Mouse (Mus musculus) stomach, embryonic 14.5 days (tissue): ENCODE measurements around the gene Slit3. TPM values are rescaled to one million over a fixed set of nuclear protein-coding genes. Genes with fewer than 3 reads are reported as not detected.

Source experiments
- ATAC-seq: fragments of 200-750 bp; cut with Nextera tagmentation; 2 replicates; pipeline ENCODE4 v1.8.0; 2017; ENCODE audit warnings: low read depth, moderate TSS enrichment; ENCODE audit not compliant: insufficient number of reproducible peaks, insufficient read depth, low FRiP score
- H3K27ac ChIP-seq: fragments of 300-500 bp; sonication (generic); 2 replicates; pipeline ENCODE4 v1.5.1; 2014; ENCODE audit warnings: mild to moderate bottlenecking, low read length, moderate library complexity, mixed read lengths
- H3K27me3 ChIP-seq: fragments of 300-500 bp; sonication (generic); 2 replicates; pipeline ENCODE4 v1.6.1; 2014; ENCODE audit warnings: low read length, control low read depth, mixed read lengths; ENCODE audit not compliant: control insufficient read depth, insufficient read depth
- H3K36me3 ChIP-seq: fragments of 300-500 bp; sonication (generic); 2 replicates; pipeline ENCODE4 v1.6.1; 2014; ENCODE audit warnings: mild to moderate bottlenecking, control low read depth, low read length, moderate library complexity, mixed read lengths; ENCODE audit not compliant: control insufficient read depth, insufficient read depth
- H3K4me1 ChIP-seq: fragments of 300-500 bp; sonication (generic); 2 replicates; pipeline ENCODE4 v1.6.1; 2014; ENCODE audit warnings: low read length, control low read depth, mixed read lengths; ENCODE audit not compliant: control insufficient read depth, insufficient read depth
- H3K4me2 ChIP-seq: fragments of 300-500 bp; sonication (generic); replicated peaks from 2 replicates; pipeline ENCODE4 v1.6.1; 2014; ENCODE audit warnings: low read depth, low read length, control low read depth
- H3K4me3 ChIP-seq: fragments of 300-500 bp; sonication (generic); 2 replicates; pipeline ENCODE4 v1.5.1; 2014; ENCODE audit warnings: low read depth, low read length, control low read depth
- H3K9ac ChIP-seq: fragments of 300-500 bp; sonication (generic); replicated peaks from 2 replicates; pipeline ENCODE4 v1.6.1; 2014; ENCODE audit warnings: low read depth, mild to moderate bottlenecking, control low read depth, low read length, moderate library complexity, mixed read lengths
- H3K9me3 ChIP-seq: fragments of 300-500 bp; sonication (generic); 2 replicates; pipeline ENCODE4 v1.6.1; 2016; ENCODE audit warnings: low read depth, low read length, control low read depth; ENCODE audit not compliant: control insufficient read depth
- WGBS: fragments of 180-500 bp; shearing (Covaris S2); extraction: QIAGEN DNeasy Blood & Tissue Kit; methylation state at CpG from one replicate; pipeline ENCODE4 v1.1.7; 2014; 5-methylcytosine and 5-hydroxymethylcytosine counted together
- polyA plus RNA-seq: library from polyadenylated mRNA; unstranded; fragments of >200 nt; fragmentation: Nextera tagmentation; extraction: Ambion mirVana; gene quantifications from 2 replicates; pipeline ENCODE4 v1.2.1, GENCODE M21; 2014

Gene Slit3
- polyA plus RNA-seq, 1 experiment from 2014 or later = 18.3 TPM

DNA sequence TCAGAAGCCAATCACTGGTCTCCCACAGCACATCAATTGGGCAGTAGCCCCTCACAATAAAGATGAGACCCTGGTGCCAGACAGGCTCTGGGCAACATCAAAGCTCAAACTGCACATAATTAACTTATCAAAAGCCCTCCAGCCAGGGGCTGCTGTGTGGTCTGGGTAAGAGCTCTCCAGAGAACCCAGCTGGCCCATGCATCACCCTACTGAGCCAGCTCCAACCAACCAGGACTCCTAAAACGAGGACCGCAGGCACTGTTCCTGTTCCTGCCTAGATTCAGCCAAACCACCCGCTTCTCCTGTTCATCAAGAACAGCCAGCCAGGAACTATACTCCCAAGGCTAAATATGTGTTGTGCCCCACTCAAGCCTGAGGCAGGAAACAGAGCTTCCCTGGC lies 549.7 kb downstream of the Slit3 start:
- H3K27me3 ChIP-seq = no peaks in the 10 kb centered on the region
- no peaks in the 10 kb centered on the region for H3K9me3 ChIP-seq
- 68% methylated on average over 3 of the region's 3 CpGs for WGBS
- no peak overlapping the region for H3K4me3 ChIP-seq
- no peak overlapping the region for H3K4me2 ChIP-seq
- no peaks in the 10 kb centered on the region for H3K4me1 ChIP-seq
- no peaks in the 10 kb centered on the region for H3K36me3 ChIP-seq
- ATAC-seq = no peak
- H3K27ac ChIP-seq = no peak overlapping the region
- H3K9ac ChIP-seq = no peak overlapping the region

- Histone ChIP-seq H3K9ac (no peak overlapping the region), H3K27ac (no peak overlapping the region), H3K9me3 (no peaks in the 10 kb centered on the region), H3K27me3 (no peaks in the 10 kb centered on the region), H3K4me1 (no peaks in the 10 kb centered on the region), H3K4me2 (no peak overlapping the region), H3K36me3 (no peaks in the 10 kb centered on the region), H3K4me3 (no peak overlapping the region)
- WGBS = 90% methylated on average over 7 of the region's 7 CpGs
- ATAC-seq = no peak
These were observed 552.0 kb downstream of the Slit3 start for GRCm38 (mm10) chr11:35673050-35673449.

- H3K36me3 ChIP-seq = no peaks in the 10 kb centered on the region
These were observed 553.2 kb downstream of the Slit3 start for GRCm38 (mm10) chr11:35674242-35674641.

DNA sequence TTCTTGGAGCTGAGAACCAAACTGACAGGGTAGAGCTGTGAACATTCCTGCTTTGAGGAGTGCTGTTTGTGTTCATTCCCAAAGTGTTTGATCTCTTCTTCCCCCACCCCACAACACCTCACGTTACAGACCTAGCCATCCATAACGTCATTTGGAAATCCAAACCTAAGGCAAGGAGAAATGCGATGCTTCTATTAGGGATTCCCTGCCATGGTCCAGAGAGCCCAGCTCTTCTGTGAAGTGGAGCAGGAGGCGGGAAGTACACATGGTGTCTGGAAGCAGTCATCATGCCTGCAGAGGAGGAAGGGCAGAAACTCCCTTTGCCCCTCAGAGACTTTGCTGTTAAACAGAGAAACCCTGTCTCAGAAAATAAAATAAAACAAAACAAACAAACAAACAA lies 555.7 kb downstream of the Slit3 start:
- Histone ChIP-seq H3K4me3 (no peak overlapping the region), H3K36me3 (no peaks in the 10 kb centered on the region), H3K4me1 (no peaks in the 10 kb centered on the region), H3K9ac (no peak overlapping the region), H3K4me2 (no peak overlapping the region), H3K27ac (no peak overlapping the region), H3K27me3 (no peaks in the 10 kb centered on the region), H3K9me3 (no peaks in the 10 kb centered on the region)
- whole genome bisulfite sequencing = 53% methylated on average over 4 of the region's 4 CpGs
- ATAC-seq = no peak

More at GRCm38 (mm10) chr11:35674242-35674641, 553.2 kb downstream of the Slit3 start:
- WGBS = 94% methylated on average over 9 of the region's 9 CpGs
- Histone ChIP-seq H3K27me3 (no peaks in the 10 kb centered on the region), H3K27ac (no peak overlapping the region), H3K9me3 (no peaks in the 10 kb centered on the region), H3K4me3 (no peak overlapping the region), H3K9ac (no peak overlapping the region), H3K4me1 (no peaks in the 10 kb centered on the region), H3K4me2 (no peak overlapping the region)
- ATAC-seq = no peak

- H3K36me3 ChIP-seq = no peaks in the 10 kb centered on the region
- no peak overlapping the region for H3K9ac ChIP-seq
- H3K27me3 ChIP-seq = no peaks in the 10 kb centered on the region
- no peaks in the 10 kb centered on the region for H3K9me3 ChIP-seq
- 90% methylated on average over 5 of the region's 5 CpGs for WGBS
- H3K4me2 ChIP-seq = no peak overlapping the region
- H3K4me1 ChIP-seq = no peaks in the 10 kb centered on the region
- no peak overlapping the region for H3K27ac ChIP-seq
- H3K4me3 ChIP-seq = no peak overlapping the region
- ATAC-seq = no peak
These were observed 559.0 kb downstream of the Slit3 start for GRCm38 (mm10) chr11:35679976-35680375.

GRCm38 (mm10) chr11:35687316-35687715 lies 566.3 kb downstream of the Slit3 start:
- no peak overlapping the region for H3K4me2 ChIP-seq
- no peak overlapping the region for H3K9ac ChIP-seq
- WGBS = 81% methylated on average over 6 of the region's 6 CpGs
- H3K27ac ChIP-seq = no peak overlapping the region
- no peaks in the 10 kb centered on the region for H3K4me1 ChIP-seq
- no peak overlapping the region for H3K4me3 ChIP-seq
- no peaks in the 10 kb centered on the region for H3K27me3 ChIP-seq
- no peaks in the 10 kb centered on the region for H3K36me3 ChIP-seq
- ATAC-seq = no peak
- no peaks in the 10 kb centered on the region for H3K9me3 ChIP-seq

GRCm38 (mm10) chr11:35690515-35691281 lies 569.7 kb downstream of the Slit3 start:
- no peaks in the 10 kb centered on the region for H3K27me3 ChIP-seq
- no peak overlapping the region for H3K4me2 ChIP-seq
- 69% methylated on average over 7 of the region's 7 CpGs for WGBS
- H3K4me1 ChIP-seq = no peaks in the 10 kb centered on the region
- H3K4me3 ChIP-seq = no peak overlapping the region
- no peaks in the 10 kb centered on the region for H3K9me3 ChIP-seq
- ATAC-seq = no peak
- H3K27ac ChIP-seq = no peak overlapping the region
- no peak overlapping the region for H3K9ac ChIP-seq
- H3K36me3 ChIP-seq = no peaks in the 10 kb centered on the region

GRCm38 (mm10) chr11:35693136-35693535 lies 572.1 kb downstream of the Slit3 start:
- no peaks in the 10 kb centered on the region for H3K4me1 ChIP-seq
- no peaks in the 10 kb centered on the region for H3K36me3 ChIP-seq
- no peak overlapping the region for H3K9ac ChIP-seq
- WGBS = 22% methylated on average over 5 of the region's 5 CpGs
- H3K4me3 ChIP-seq = no peak overlapping the region
- no peak overlapping the region for H3K4me2 ChIP-seq
- no peak overlapping the region for H3K27ac ChIP-seq
- ATAC-seq = 0 out of 2 replicates have a peak, but pooled peaks have one; percentile 18
- H3K27me3 ChIP-seq = no peaks in the 10 kb centered on the region
- H3K9me3 ChIP-seq = no peaks in the 10 kb centered on the region

GRCm38 (mm10) chr11:35693625-35694024 lies 572.6 kb downstream of the Slit3 start:
- Histone ChIP-seq H3K36me3 (no peaks in the 10 kb centered on the region), H3K4me3 (no peak overlapping the region), H3K9me3 (no peaks in the 10 kb centered on the region), H3K27me3 (no peaks in the 10 kb centered on the region), H3K4me2 (no peak overlapping the region), H3K4me1 (no peaks in the 10 kb centered on the region), H3K9ac (no peak overlapping the region), H3K27ac (no peak overlapping the region)
- no peak for ATAC-seq
- 82% methylated on average over 7 of the region's 7 CpGs for WGBS
